Mouse (Mus musculus) lung, embryonic 15.5 days (tissue): ENCODE measurements at regions not wholly inside any gene's neighbourhood (a gene's known extent, or its start where the extent isn't known, plus 50 kb on each side); places are given as distances from the start of the nearest gene placed in this dataset.
A peak's percentile ranks its signal among the peaks of the same experiment; 100 is the strongest.

Source experiments
- ATAC-seq: fragments of 200-750 bp; cut with Nextera tagmentation; 2 replicates; pipeline ENCODE4 v1.8.0; 2017; ENCODE audit warnings: moderate number of reproducible peaks, borderline replicate concordance; ENCODE audit not compliant: low FRiP score, low TSS enrichment; ENCODE audit errors: extremely low read depth
- H3K27ac ChIP-seq: fragments of 300-500 bp; sonication (generic); 2 replicates; pipeline ENCODE4 v1.5.1; 2015; ENCODE audit warnings: moderate library complexity, mild to moderate bottlenecking, inconsistent platforms
- H3K27me3 ChIP-seq: fragments of 300-500 bp; sonication (generic); 2 replicates; pipeline ENCODE4 v1.6.1; 2015; ENCODE audit warnings: inconsistent platforms
- H3K36me3 ChIP-seq: fragments of 300-500 bp; sonication (generic); 2 replicates; pipeline ENCODE4 v1.6.1; 2015; ENCODE audit warnings: inconsistent platforms
- H3K4me1 ChIP-seq: fragments of 300-500 bp; sonication (generic); 2 replicates; pipeline ENCODE4 v1.6.1; 2015; ENCODE audit warnings: inconsistent platforms
- H3K4me2 ChIP-seq: fragments of 300-500 bp; sonication (generic); 2 replicates; pipeline ENCODE4 v1.6.1; 2015; ENCODE audit warnings: inconsistent platforms, mild to moderate bottlenecking, moderate library complexity
- H3K4me3 ChIP-seq: fragments of 300-500 bp; sonication (generic); 2 replicates; pipeline ENCODE4 v1.5.1; 2015; ENCODE audit warnings: mild to moderate bottlenecking, inconsistent platforms
- H3K9ac ChIP-seq: fragments of 300-500 bp; sonication (generic); 2 replicates; pipeline ENCODE4 v1.6.1; 2015; ENCODE audit warnings: inconsistent platforms
- H3K9me3 ChIP-seq: fragments of 300-500 bp; sonication (generic); 2 replicates; pipeline ENCODE4 v1.6.1; 2016; ENCODE audit warnings: inconsistent platforms
- WGBS: fragments of 180-500 bp; shearing (Covaris S2); methylation state at CpG from one replicate; pipeline ENCODE4 v1.1.7; 2015; 5-methylcytosine and 5-hydroxymethylcytosine counted together

DNA sequence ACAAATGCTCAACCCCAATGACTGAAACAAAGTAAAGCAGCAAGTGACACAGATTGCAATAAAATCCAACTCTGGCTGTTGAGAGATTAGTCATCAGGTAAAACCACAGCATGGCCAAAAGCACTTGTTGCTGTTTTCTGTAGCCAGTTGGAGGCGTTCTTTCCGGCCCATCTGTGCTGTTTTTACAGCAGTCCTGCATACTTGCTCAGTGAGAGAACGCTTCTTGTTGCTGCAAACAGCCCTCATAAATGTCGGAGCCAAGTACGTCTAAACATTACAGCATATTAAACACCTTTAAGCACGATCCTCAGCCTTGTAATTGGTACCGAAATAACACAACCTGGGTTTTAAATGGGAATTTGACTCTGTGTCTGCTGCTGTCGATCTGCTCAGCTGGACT is 65.6 kb upstream of the Hs3st3a1 start:
- Histone ChIP-seq H3K4me3 (no peak overlapping the region), H3K27me3 (no peaks in the 10 kb centered on the region), H3K27ac (no peak overlapping the region), H3K9ac (no peak overlapping the region), H3K4me1 (no peaks in the 10 kb centered on the region), H3K9me3 (no peaks in the 10 kb centered on the region), H3K4me2 (no peak overlapping the region), H3K36me3 (no peaks in the 10 kb centered on the region)
- 81% methylated on average over 8 of the region's 8 CpGs for WGBS
- ATAC-seq: no peak

DNA sequence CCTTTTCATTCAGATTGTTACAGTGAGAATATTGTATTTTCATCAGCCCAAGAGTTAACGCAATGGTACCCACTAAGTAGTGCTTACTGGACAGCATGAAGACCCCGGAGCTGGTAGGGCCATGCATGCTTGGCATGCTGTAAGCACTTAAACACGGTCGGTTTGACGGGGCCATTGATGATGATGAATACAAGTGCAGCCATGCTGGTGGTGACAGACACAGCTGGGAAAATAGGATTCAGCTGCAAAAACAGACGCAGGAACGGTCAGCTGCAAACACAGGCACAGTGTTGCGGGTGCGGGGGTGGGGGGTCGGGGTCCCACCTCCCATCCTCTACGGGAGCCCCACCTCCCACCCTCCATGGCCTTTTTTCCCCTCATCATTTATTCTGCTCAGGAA is 99.7 kb upstream of the Hs3st3a1 start:
- H3K4me2 ChIP-seq: no peak overlapping the region
- no peaks in the 10 kb centered on the region for H3K36me3 ChIP-seq
- ATAC-seq: no peak
- H3K27ac ChIP-seq: no peak overlapping the region
- no peak overlapping the region for H3K4me3 ChIP-seq
- H3K9ac ChIP-seq: no peak overlapping the region
- peaks cover 6% of the 10 kb centered on the region; the same call in 1 of the 2 replicates for H3K27me3 ChIP-seq
- H3K9me3 ChIP-seq: no peaks in the 10 kb centered on the region
- 58% methylated on average over 11 of the region's 11 CpGs for WGBS
- no peaks in the 10 kb centered on the region for H3K4me1 ChIP-seq

DNA sequence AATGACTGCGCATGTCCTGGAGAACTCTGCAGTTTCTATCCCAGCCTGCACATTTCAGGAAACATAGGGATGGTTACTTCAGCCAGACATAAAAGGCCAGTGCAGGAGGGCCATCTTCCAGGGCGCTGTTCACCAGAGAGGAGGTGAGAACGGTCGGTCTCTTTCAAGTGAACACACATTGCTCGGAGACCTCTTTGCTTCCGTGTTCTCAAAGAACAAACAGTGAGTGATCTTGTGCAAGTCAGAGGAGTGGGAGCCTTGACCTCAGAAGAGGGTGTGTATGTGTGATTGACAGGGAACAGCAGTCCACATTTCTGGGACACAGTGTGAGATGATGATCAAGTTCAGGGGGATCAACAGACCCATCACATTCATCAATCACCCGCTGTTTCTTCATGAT is 102.7 kb upstream of the Hs3st3a1 start:
- Histone ChIP-seq H3K4me2 (no peak overlapping the region), H3K9me3 (no peaks in the 10 kb centered on the region), H3K9ac (no peak overlapping the region), H3K27me3 (peaks cover 3% of the 10 kb centered on the region; the same call in 1 of the 2 replicates), H3K36me3 (no peaks in the 10 kb centered on the region), H3K27ac (no peak overlapping the region), H3K4me3 (no peak overlapping the region), H3K4me1 (no peaks in the 10 kb centered on the region)
- 47% methylated on average over 7 of the region's 7 CpGs for WGBS
- ATAC-seq: no peak

DNA sequence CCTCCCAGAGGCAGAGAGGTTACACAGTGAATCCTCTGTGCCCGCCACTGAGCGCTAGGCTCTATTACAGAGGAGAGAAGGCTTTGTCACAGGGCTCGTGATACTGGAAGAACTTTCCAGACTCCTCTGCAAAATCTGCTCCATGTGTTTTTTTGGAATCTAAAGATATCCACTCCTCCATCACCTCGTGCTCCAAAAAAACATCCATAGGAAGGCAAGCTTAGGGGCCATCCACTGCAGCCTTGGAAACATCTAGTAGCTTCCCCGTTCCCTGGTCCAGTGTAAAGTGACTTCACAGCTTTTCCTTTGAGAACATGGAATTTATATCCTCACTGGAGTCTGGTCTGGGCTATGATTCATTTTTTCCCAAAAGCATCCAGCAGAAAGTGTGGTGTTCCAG is 103.3 kb upstream of the Hs3st3a1 start:
- WGBS: 81% methylated on average over 5 of the region's 5 CpGs
- no peak for ATAC-seq
- H3K9ac ChIP-seq: no peak overlapping the region
- no peaks in the 10 kb centered on the region for H3K9me3 ChIP-seq
- no peak overlapping the region for H3K4me3 ChIP-seq
- H3K4me1 ChIP-seq: no peaks in the 10 kb centered on the region
- no peaks in the 10 kb centered on the region for H3K36me3 ChIP-seq
- peaks cover 3% of the 10 kb centered on the region; the same call in 1 of the 2 replicates for H3K27me3 ChIP-seq
- no peak overlapping the region for H3K27ac ChIP-seq
- H3K4me2 ChIP-seq: no peak overlapping the region

DNA sequence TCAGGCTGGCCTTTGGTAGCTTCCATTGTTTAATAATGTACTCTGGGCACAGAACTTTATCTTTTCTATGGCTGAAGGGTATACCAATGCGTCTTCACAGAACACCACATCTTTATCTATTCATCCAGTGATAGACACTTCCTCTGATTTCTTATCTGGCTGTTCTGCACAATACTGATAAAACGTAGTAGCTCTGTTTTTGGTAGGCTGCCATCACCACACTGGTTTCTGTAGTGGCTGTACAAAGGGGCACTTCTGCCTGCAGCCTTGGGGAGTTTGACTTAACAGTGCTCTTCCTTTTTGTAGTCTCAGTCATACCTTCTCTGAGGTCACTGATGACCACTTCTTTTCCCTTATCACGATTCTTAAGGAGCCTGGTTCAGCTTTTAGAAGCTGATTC is 106.0 kb upstream of the Hs3st3a1 start:
- H3K9me3 ChIP-seq: no peaks in the 10 kb centered on the region
- peaks cover 3% of the 10 kb centered on the region; the same call in 1 of the 2 replicates for H3K27me3 ChIP-seq
- H3K9ac ChIP-seq: no peak overlapping the region
- no peak overlapping the region for H3K4me2 ChIP-seq
- no peaks in the 10 kb centered on the region for H3K4me1 ChIP-seq
- no peaks in the 10 kb centered on the region for H3K36me3 ChIP-seq
- ATAC-seq: no peak
- H3K27ac ChIP-seq: no peak overlapping the region
- 38% methylated on average over 3 of the region's 3 CpGs for WGBS
- no peak overlapping the region for H3K4me3 ChIP-seq

DNA sequence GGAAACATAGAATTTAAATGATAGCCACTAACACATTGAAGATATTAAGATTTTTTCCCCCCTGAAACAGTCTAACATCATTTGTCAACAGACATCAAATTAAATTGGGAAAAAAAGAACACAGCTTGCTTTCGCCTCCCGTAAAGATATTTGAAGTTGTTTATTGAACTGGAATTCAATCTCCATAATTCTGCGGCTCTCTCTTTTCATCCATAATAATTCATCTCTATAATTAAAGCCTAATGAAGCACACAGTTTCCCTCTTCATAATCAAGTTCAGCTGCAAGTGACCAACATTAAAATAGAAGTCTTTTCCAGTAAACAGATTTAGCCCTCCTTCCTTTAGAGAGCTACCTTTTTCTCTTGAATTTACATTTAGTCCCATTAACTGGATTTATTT is 107.4 kb upstream of the Hs3st3a1 start:
- Histone ChIP-seq H3K9ac (no peak overlapping the region), H3K36me3 (no peaks in the 10 kb centered on the region), H3K4me3 (no peak overlapping the region), H3K4me2 (no peak overlapping the region), H3K27me3 (peaks cover 3% of the 10 kb centered on the region; the same call in 1 of the 2 replicates), H3K9me3 (no peaks in the 10 kb centered on the region), H3K27ac (no peak overlapping the region), H3K4me1 (no peaks in the 10 kb centered on the region)
- no peak for ATAC-seq
- 50% methylated on average over 3 of the region's 3 CpGs for WGBS

DNA sequence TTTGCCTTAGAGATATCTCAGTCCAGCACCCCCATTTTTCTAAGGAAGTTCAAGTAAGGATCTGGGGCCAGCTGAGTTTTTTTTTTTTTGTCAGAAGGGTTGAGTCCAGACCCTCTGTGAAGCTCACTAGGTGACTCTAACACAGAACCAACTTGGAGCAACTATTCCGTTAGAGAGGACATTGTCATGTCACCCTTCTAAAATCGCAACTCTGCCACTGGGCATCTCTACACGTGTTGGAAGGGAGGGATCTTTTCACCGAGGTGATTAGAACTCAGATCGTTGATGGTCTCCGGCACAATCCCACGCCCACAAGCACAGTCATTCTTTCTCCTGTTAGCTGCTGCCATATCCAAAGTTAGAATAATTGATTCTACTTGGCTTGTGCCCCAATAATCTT is 108.5 kb upstream of the Hs3st3a1 start:
- 83% methylated on average over 7 of the region's 7 CpGs for WGBS
- no peak overlapping the region for H3K27ac ChIP-seq

DNA sequence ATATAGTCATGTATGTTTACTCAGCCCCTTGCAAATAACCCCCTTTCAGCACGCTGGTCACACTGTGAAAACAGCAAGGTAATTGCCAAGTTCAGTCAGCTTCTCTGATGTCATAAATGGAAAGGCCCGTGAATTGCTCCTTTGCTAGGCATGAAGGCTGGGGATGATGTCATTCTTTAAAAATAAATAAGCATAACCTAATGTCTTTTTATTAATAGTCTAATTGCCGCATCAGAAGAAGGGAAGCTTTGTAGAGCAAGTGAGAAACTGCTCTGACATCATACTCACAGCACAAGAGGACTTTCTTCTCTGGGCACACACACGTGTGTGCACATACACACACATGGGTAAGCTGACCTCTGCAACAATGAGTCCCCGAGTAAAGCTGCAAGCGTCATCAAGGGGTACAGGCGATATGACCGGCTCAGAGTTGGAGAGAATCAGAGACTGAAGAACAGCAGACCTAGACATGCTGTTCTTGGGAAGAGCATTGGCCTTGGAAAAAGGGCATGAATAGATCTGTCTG is 113.2 kb upstream of the Hs3st3a1 start:
- H3K4me1 ChIP-seq: no peaks in the 10 kb centered on the region
- no peaks in the 10 kb centered on the region for H3K27me3 ChIP-seq
- no peak overlapping the region for H3K4me2 ChIP-seq
- H3K27ac ChIP-seq: no peak overlapping the region
- no peak overlapping the region for H3K9ac ChIP-seq
- no peak for ATAC-seq
- no peaks in the 10 kb centered on the region for H3K36me3 ChIP-seq
- H3K4me3 ChIP-seq: no peak overlapping the region
- 78% methylated on average over 8 of the region's 8 CpGs for WGBS
- no peaks in the 10 kb centered on the region for H3K9me3 ChIP-seq

More for the DNA sequence above, 108.5 kb upstream of the Hs3st3a1 start:
- Histone ChIP-seq H3K4me1 (no peaks in the 10 kb centered on the region), H3K36me3 (no peaks in the 10 kb centered on the region), H3K9ac (no peak overlapping the region), H3K4me2 (no peak overlapping the region), H3K4me3 (no peak overlapping the region), H3K9me3 (no peaks in the 10 kb centered on the region), H3K27me3 (peaks cover 3% of the 10 kb centered on the region; the same call in 1 of the 2 replicates)
- no peak for ATAC-seq

DNA sequence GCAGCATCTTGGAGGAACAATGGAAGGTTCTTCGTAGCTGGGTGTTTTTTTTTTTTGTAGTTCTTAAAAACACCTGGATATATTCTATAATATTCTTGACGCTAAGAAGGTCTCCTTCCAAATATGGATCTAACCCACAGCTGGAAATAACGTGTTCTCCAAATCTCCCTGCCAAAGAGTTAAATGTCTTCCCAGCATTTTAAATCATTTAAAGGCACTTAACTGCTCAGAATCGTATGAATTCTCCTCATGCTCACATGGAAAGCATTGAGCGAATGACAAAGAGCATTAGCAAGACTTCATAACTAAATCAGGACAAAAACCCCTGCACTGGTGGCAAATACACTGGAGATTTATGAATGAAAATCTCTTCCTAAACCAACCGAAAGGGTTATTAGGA is 117.7 kb upstream of the Hs3st3a1 start:
- Histone ChIP-seq H3K27me3 (no peaks in the 10 kb centered on the region), H3K4me3 (no peak overlapping the region), H3K9me3 (no peaks in the 10 kb centered on the region), H3K36me3 (no peaks in the 10 kb centered on the region), H3K4me1 (no peaks in the 10 kb centered on the region), H3K4me2 (no peak overlapping the region), H3K9ac (no peak overlapping the region), H3K27ac (no peak overlapping the region)
- 73% methylated on average over 6 of the region's 6 CpGs for WGBS
- no peak for ATAC-seq

DNA sequence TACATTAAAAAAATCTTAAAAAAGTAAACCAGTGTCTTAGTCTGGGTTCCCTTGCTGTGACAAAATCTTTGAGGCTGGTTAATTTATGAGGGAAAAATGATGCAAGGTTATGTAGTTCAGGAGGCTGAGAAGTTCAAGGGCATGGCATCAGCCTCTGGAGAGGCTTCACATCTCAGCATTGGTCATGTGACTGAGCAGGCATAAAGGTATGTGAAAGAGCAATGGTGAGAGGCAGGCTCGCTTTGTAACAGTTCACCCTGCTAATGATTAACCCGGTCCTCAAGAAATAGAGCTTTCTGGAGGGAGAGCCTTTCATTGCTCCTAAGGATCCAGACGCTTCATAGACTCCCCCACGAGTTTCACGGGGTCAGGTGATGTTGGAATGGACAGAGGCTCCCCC is 120.1 kb upstream of the Hs3st3a1 start:
- Histone ChIP-seq H3K4me1 (no peaks in the 10 kb centered on the region), H3K4me3 (no peak overlapping the region), H3K9ac (no peak overlapping the region), H3K27ac (no peak overlapping the region), H3K36me3 (no peaks in the 10 kb centered on the region), H3K9me3 (no peaks in the 10 kb centered on the region), H3K27me3 (no peaks in the 10 kb centered on the region), H3K4me2 (no peak overlapping the region)
- WGBS: 51% methylated on average over 5 of the region's 5 CpGs
- no peak for ATAC-seq

DNA sequence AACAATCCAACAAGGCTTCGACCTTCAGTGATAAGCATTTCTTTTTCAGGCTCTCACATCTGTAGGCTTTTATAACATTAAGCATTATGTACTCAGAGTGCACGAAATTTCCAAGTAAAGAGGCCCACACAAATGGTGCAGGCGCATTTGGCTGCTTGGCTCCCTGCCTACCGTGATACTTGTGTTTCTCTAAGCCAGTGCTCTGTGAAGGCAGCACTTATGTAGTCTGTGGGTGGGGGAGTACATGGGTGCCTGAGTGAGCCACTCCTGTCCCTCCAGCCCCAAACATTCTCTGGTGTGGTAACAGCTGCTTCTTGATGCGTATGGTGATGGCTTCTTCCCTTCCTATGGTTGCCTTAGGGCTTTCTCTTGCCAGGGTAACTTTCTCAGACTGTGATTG is 121.9 kb upstream of the Hs3st3a1 start:
- no peaks in the 10 kb centered on the region for H3K27me3 ChIP-seq
- H3K4me1 ChIP-seq: no peaks in the 10 kb centered on the region
- H3K4me3 ChIP-seq: no peak overlapping the region
- no peak for ATAC-seq
- no peaks in the 10 kb centered on the region for H3K36me3 ChIP-seq
- no peak overlapping the region for H3K9ac ChIP-seq
- H3K27ac ChIP-seq: no peak overlapping the region
- WGBS: 51% methylated on average over 5 of the region's 5 CpGs
- no peak overlapping the region for H3K4me2 ChIP-seq
- H3K9me3 ChIP-seq: no peaks in the 10 kb centered on the region

DNA sequence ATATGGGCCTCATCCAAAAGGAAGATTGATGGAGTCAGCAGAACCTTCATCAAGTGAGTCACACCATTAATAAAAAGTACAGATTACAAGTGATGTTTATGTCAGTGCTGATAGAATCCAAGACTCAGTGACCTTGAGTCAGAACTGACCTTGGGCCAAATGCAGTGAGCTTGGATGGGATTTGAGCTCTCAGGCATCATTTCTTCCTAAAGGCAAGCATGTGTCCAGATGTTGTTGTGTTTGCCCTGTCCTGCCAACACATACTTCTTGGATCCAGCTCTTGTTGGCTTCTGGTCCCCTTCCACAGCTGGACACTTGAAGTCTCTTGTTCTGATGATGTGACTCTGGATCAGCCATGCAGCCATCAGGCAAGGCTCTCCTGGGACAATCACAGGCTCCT is 125.3 kb upstream of the Hs3st3a1 start:
- Histone ChIP-seq H3K4me3 (no peak overlapping the region), H3K9me3 (no peaks in the 10 kb centered on the region), H3K4me2 (no peak overlapping the region), H3K36me3 (no peaks in the 10 kb centered on the region), H3K4me1 (no peaks in the 10 kb centered on the region), H3K27me3 (peaks cover 4% of the 10 kb centered on the region; the same call in 1 of the 2 replicates), H3K9ac (no peak overlapping the region), H3K27ac (no peak overlapping the region)
- ATAC-seq: peak; percentile 82

DNA sequence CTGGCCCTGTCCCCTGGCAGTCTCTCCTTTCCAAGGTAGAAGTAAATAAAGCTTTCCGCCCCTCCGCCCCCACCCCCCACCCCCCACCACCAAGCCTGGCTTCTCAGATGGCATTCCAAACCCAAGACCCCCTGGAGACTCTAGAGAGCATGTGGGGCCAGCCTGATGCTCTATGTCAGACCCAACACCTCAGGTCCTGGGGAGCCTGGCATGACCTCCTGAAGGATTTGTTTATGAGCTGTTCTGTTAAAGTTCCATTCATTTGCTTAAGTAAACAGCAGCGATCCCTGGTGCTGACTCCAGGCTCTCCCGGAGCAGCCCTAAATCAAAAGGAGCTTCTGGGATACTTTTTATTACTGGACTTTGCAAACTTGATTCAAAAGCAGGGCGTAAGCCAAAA is 137.3 kb upstream of the Hs3st3a1 start:
- WGBS: 9% methylated on average over 5 of the region's 5 CpGs
- Histone ChIP-seq H3K36me3 (no peaks in the 10 kb centered on the region), H3K9me3 (no peaks in the 10 kb centered on the region), H3K27ac (no peak overlapping the region), H3K9ac (no peak overlapping the region), H3K4me2 (no peak overlapping the region), H3K27me3 (no peaks in the 10 kb centered on the region), H3K4me1 (no peaks in the 10 kb centered on the region), H3K4me3 (no peak overlapping the region)
- ATAC-seq: no peak
